ENCODE assay signal across 7 mouse cellular contexts in the genomic region with DNA sequence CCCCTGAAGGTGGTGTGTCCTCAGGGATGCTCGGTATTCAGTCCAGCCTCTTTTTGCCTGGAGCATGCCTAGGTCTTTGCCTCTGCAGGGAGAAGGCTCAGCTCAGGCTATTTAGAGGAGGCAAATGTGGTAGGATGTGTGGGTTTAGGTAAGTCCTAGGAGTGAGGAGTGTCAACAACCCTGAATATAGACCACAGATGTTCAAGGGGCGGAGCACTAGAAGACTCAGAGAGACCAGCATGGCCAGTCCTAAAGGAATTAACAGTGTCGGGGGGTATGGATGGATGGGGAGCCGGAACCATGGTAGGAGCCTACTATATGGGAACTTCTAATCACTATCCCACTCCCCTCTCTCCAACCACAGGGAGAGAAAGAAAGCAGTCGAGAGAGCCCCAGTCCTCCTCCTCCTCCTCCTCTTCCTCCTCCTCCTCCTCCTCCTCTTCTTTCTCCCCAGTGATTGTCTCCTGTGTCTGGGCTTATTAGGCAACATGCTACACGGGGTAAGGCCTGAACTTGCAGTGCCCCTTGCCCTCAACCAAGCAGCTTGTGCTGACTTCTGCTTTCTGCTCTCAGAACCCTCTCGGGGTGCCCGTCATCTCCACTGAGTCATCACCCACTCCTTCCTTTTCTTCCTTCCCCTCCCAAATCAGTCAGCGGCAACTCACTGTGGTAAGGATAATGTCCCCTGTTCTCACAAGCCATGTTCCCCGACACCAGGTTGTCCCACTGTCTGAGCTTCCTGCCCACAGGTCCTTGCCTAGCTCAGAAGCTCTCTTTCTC.
DNase-seq lines count a peak whose midpoint lies in the region; ATAC-seq and TF ChIP-seq lines count a peak whose summit lies in the region.

No protein-coding gene starts in this region.

- H3K36me3 ChIP-seq in heart, embryonic 12.5 days, result no peaks in the 10 kb centered on the region
- H3K36me3 ChIP-seq in lung, postnatal 0 days (ENCODE audit: insufficient read depth, low read length), result no peaks in the 10 kb centered on the region
- no peaks in the 10 kb centered on the region for H3K36me3 ChIP-seq in stomach, postnatal 0 days (ENCODE audit: control insufficient read depth, insufficient read depth, low read length)

- H3K27ac ChIP-seq in heart, embryonic 12.5 days (ENCODE audit: poor library complexity, severe bottlenecking), result peak overlapping the region; percentile 45; the same call in 1 of the 2 replicates
- 0 out of 2 replicates have a peak overlapping the region, but pooled peaks have one; percentile 40 for H3K27ac ChIP-seq in lung, postnatal 0 days (ENCODE audit: low read length)
- 0 out of 2 replicates have a peak overlapping the region, but pooled peaks have one; percentile 35 for H3K27ac ChIP-seq in stomach, postnatal 0 days (replicated peaks)

- WGBS in heart, embryonic 12.5 days, result 69% methylated on average over 10 of the region's 10 CpGs
- 80% methylated on average over 9 of the region's 10 CpGs for WGBS in lung, postnatal 0 days
- WGBS in stomach, postnatal 0 days, result 75% methylated on average over 10 of the region's 10 CpGs

- TF ChIP-seq CTCF in lung, postnatal 0 days (IDR thresholded peaks at IDR 0.05), result no peak
- no peak for TF ChIP-seq CTCF in stomach, postnatal 0 days (IDR thresholded peaks at IDR 0.05; ENCODE audit: low read depth)

- no peak overlapping the region for H3K4me3 ChIP-seq in heart, embryonic 12.5 days
- no peak overlapping the region for H3K4me3 ChIP-seq in lung, postnatal 0 days (ENCODE audit: low read depth, low read length)
- no peak overlapping the region for H3K4me3 ChIP-seq in stomach, postnatal 0 days (ENCODE audit: low read depth, low read length)

- H3K9me3 ChIP-seq in heart, embryonic 12.5 days (replicated peaks), result no peaks in the 10 kb centered on the region
- no peaks in the 10 kb centered on the region for H3K9me3 ChIP-seq in lung, postnatal 0 days (ENCODE audit: low read length)
- no peaks in the 10 kb centered on the region for H3K9me3 ChIP-seq in stomach, postnatal 0 days (ENCODE audit: control insufficient read depth, low read length)

- no peak for TF ChIP-seq EP300 in lung, postnatal 0 days (IDR thresholded peaks at IDR 0.05)
- TF ChIP-seq EP300 in stomach, postnatal 0 days (optimal IDR thresholded peaks at IDR 0.05), result no peak

- no peak overlapping the region for H3K9ac ChIP-seq in heart, embryonic 12.5 days
- H3K9ac ChIP-seq in lung, postnatal 0 days (replicated peaks; ENCODE audit: low read depth), result no peak overlapping the region
- no peak overlapping the region for H3K9ac ChIP-seq in stomach, postnatal 0 days (ENCODE audit: low read length)

- H3K4me1 ChIP-seq in heart, embryonic 12.5 days (replicated peaks), result peaks cover 75% of the 10 kb centered on the region
- H3K4me1 ChIP-seq in lung, postnatal 0 days (ENCODE audit: insufficient read depth, low read depth, low read length), result peaks cover 20% of the 10 kb centered on the region
- H3K4me1 ChIP-seq in stomach, postnatal 0 days (replicated peaks; ENCODE audit: control insufficient read depth, insufficient read depth), result peaks cover 10% of the 10 kb centered on the region

- peak; percentile 6 for DNase-seq in thymus, postnatal 14 days
- DNase-seq in thymus, adult 18-20 months, result no peak
- DNase-seq in lung, postnatal 0 days (ENCODE audit: low spot score), result peak; percentile 74
- no peak for DNase-seq in stomach, postnatal 0 days (ENCODE audit: low spot score)
- DNase-seq in embryo, embryonic 10 days (ENCODE audit: low spot score), result no peak
- DNase-seq in cerebellum, adult 9-11 months, result no peak

- no peaks in the 10 kb centered on the region for H3K27me3 ChIP-seq in heart, embryonic 12.5 days (replicated peaks)
- no peaks in the 10 kb centered on the region for H3K27me3 ChIP-seq in lung, postnatal 0 days (replicated peaks; ENCODE audit: insufficient read depth, low read length)
- no peaks in the 10 kb centered on the region for H3K27me3 ChIP-seq in stomach, postnatal 0 days (ENCODE audit: control insufficient read depth, insufficient read depth, low read length)

- H3K4me2 ChIP-seq in heart, embryonic 12.5 days, result no peak overlapping the region
- no peak overlapping the region for H3K4me2 ChIP-seq in lung, postnatal 0 days (replicated peaks; ENCODE audit: low read depth, low read length)
- H3K4me2 ChIP-seq in stomach, postnatal 0 days (replicated peaks; ENCODE audit: low read depth), result no peak overlapping the region

- no peak for ATAC-seq in heart, embryonic 12.5 days (ENCODE audit: insufficient number of reproducible peaks, low FRiP score)
- ATAC-seq in lung, postnatal 0 days, result no peak
- ATAC-seq in stomach, postnatal 0 days (ENCODE audit: low FRiP score, low TSS enrichment), result no peak

Comparison
In these comparisons a context has a peak if more than half of its experiments do, and no peak if none do; other contexts are left out.
1. DNase-seq: peak in thymus, postnatal 14 days (single experiment) and lung, postnatal 0 days (single experiment); none in thymus, adult 18-20 months (0 of 2), stomach, postnatal 0 days (single experiment), embryo, embryonic 10 days (single experiment) and cerebellum, adult 9-11 months (single experiment).
2. Peak in every context shown above with its lines, with median percentiles within 50 percentile points of each other: H3K27ac ChIP-seq.